Mouse (Mus musculus): Measurements from ENCODE around the gene Olfr1052.
"Not testable (repeated sequence)": the region's sequence is repeated elsewhere in the genome, so short reads cannot be mapped to it uniquely, and the experiment has no call there.

Gene Olfr1052

GRCm38 (mm10) chr2:86292155-86292554, at the start of gene Olfr1052:
Gene Olfr1052 (plus strand): TSS chr2:86292455.
- no peak for DNase-seq

- not testable (repeated sequence) for DNase-seq
Observed at GRCm38 (mm10) chr2:86258228-86258627, 34.0 kb upstream of the Olfr1052 start, which contains the start of gene Olfr1049. Gene Olfr1049 (minus strand): TSS chr2:86258328.

GRCm38 (mm10) chr2:86278988-86279387, 13.3 kb upstream of the Olfr1052 start, which contains the start of gene Olfr1051:
Gene Olfr1051 (minus strand): TSS chr2:86279088.
- not testable (repeated sequence) for DNase-seq

- no peak for DNase-seq
Observed at GRCm38 (mm10) chr2:86315184-86315583, 22.9 kb downstream of the Olfr1052 start, which contains the start of gene Olfr1053. Gene Olfr1053 (minus strand): TSS chr2:86315284.

GRCm38 (mm10) chr2:86335333-86335732, 43.1 kb downstream of the Olfr1052 start, which contains the start of gene Olfr1054:
Gene Olfr1054 (minus strand): TSS chr2:86335433.
- DNase-seq: no peak

Data from thymus, postnatal 14 days (tissue).